Mouse (Mus musculus) thymus, adult 2 months (tissue): ENCODE results near the gene Supt3. TPM values are rescaled to one million over a fixed set of nuclear protein-coding genes. Genes with fewer than 3 reads are reported as not detected.

Experiments
- DNase-seq: peaks from one replicate; pipeline ENCODE4 v3.0.0; 2021
- H3K27ac ChIP-seq: fragments of 200-500 bp; 2 replicates; pipeline ENCODE4 v1.5.1; 2012; ENCODE audit warnings: low read length, control low read depth; ENCODE audit not compliant: control insufficient read depth, insufficient read depth
- H3K27me3 ChIP-seq: fragments of 200-500 bp; 2 replicates; pipeline ENCODE4 v1.6.1; 2012; ENCODE audit warnings: mild to moderate bottlenecking, low read length, moderate library complexity, mixed read lengths; ENCODE audit not compliant: control insufficient read depth, insufficient read depth
- H3K36me3 ChIP-seq: fragments of 200-500 bp; 2 replicates; pipeline ENCODE4 v1.6.1; 2012; ENCODE audit warnings: mild to moderate bottlenecking, low read length, moderate library complexity; ENCODE audit not compliant: control insufficient read depth, insufficient read depth
- H3K4me1 ChIP-seq: fragments of 200-500 bp; replicated peaks from 2 replicates; pipeline ENCODE4 v1.6.1; 2012; ENCODE audit warnings: low read length; ENCODE audit not compliant: control insufficient read depth, insufficient read depth
- H3K4me3 ChIP-seq: fragments of 200-500 bp; 2 replicates; pipeline ENCODE4 v1.5.1; 2012; ENCODE audit warnings: mild to moderate bottlenecking, low read length, control low read depth, moderate library complexity; ENCODE audit not compliant: control insufficient read depth, insufficient read depth
- CTCF ChIP-seq: fragments of 200-500 bp; IDR thresholded peaks from 2 replicates; pipeline ENCODE4 v1.5.1; 2012; ENCODE audit warnings: mild to moderate bottlenecking, control low read depth, low read length, moderate library complexity, borderline replicate concordance; ENCODE audit not compliant: control insufficient read depth, poor library complexity, insufficient read depth; ENCODE audit errors: extremely low read depth
- POLR2A ChIP-seq: fragments of 200-500 bp; IDR thresholded peaks from 2 replicates; pipeline ENCODE4 v1.6.1; 2012; ENCODE audit warnings: mild to moderate bottlenecking, low read length, control low read depth, moderate library complexity; ENCODE audit not compliant: control insufficient read depth, poor library complexity, insufficient read depth; ENCODE audit errors: extremely low read depth
- WGBS: fragments of 180-500 bp; shearing (Covaris S2); methylation state at CpG from one replicate; pipeline ENCODE4 v1.1.7; 2018; 5-methylcytosine and 5-hydroxymethylcytosine counted together
- polyA plus RNA-seq: library from polyadenylated mRNA; depleted of rRNA; stranded (reverse); fragments of >200 nt; gene quantifications from 2 replicates; pipeline ENCODE4 v1.2.3, GENCODE M21; 2012

The Supt3 gene
- polyA plus RNA-seq, 1 experiment = 4.8 TPM

DNA sequence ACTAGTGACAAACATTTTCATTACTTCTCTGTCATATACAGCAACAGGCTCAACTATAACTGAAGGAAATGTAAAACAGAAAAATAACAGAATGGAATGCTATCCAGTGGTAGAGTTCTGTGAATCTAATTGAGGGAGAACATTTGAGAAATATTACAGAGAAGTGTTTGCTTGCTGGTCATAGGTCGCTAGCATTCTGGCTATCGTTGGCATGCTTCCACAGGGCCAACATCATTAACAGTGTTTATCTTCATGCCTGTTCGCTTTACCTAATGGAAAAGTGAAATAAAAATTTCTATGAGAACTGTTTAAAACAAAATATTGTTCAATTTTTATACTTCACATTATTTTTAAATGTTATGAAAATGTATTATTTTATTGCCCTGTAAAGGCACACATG lies 290.5 kb downstream of the Supt3 start:
- 95% methylated on average over 3 of the region's 3 CpGs for WGBS
- no peak for TF ChIP-seq CTCF
- TF ChIP-seq POLR2A = no peak
- Histone ChIP-seq H3K27me3 (no peaks in the 10 kb centered on the region), H3K4me1 (no peaks in the 10 kb centered on the region), H3K27ac (no peak overlapping the region), H3K36me3 (no peaks in the 10 kb centered on the region), H3K4me3 (no peak overlapping the region)
- no peak for DNase-seq

- no peak for DNase-seq
- TF ChIP-seq CTCF = no peak
- TF ChIP-seq POLR2A = no peak
- no peak overlapping the region for H3K4me3 ChIP-seq
- H3K36me3 ChIP-seq = no peaks in the 10 kb centered on the region
- no peak overlapping the region for H3K27ac ChIP-seq
- H3K4me1 ChIP-seq = no peaks in the 10 kb centered on the region
- H3K27me3 ChIP-seq = no peaks in the 10 kb centered on the region
- 97% methylated on average over 7 of the region's 7 CpGs for WGBS
Observed at GRCm38 (mm10) chr17:45068321-45068720, 291.4 kb downstream of the Supt3 start.

DNA sequence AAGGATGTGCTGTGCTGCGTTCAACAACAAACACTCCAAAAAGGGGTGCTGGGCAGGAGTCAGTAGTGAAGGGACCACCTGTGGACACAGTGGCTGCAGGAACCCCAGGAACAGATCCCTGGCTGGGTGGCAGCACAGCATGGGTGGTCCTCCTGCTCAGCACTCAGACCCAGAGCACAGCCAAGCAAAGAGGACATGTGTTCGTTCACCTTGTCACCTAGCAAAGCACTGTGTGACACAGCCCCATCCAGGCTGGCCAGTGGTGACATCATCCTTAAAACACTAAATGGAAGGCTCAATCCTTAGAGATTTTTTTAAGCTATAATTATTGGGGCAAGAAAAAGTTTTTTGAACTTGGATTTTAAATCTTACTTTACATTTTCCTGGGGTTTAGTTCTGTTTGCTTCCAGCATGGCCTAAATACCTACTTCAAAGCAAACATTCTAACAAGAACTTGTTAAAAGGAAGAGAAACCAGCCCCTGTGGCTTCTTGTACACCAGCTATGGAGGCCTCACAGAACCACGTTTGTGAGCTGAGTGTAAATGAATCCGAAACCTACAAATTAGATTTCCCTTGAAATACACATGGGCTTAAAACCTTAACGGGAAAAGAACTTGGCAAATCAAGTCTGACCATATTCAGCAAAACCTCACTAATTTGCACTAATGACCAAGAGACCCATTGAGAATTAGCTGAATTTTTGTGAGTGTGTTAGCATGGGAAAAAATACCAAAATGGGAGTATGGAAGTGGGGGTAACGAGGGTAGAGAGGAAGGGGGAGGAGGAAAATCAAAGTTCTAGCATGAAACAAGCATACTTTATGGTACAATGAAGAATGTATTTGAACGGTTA lies 295.8 kb downstream of the Supt3 start:
- H3K27ac ChIP-seq = no peak overlapping the region
- no peaks in the 10 kb centered on the region for H3K4me1 ChIP-seq
- H3K4me3 ChIP-seq = no peak overlapping the region
- 83% methylated on average over 7 of the region's 7 CpGs for WGBS
- no peaks in the 10 kb centered on the region for H3K27me3 ChIP-seq
- DNase-seq = no peak
- H3K36me3 ChIP-seq = no peaks in the 10 kb centered on the region
- TF ChIP-seq POLR2A (no peak), CTCF (no peak)

DNA sequence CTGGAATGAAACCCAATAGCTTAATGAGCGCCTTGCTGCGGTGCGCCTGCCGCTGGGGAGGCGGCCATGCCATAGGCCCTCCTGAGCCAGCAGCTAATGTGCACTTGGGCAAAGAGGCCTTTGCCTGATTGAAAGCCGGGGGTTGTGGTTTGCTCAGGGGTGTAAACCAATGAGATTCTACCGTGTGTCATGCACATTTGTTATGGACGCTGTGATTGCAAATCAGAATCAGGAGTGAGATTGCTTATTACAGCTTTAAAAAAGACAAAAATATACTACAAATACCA lies 296.3 kb downstream of the Supt3 start:
- Histone ChIP-seq H3K36me3 (no peaks in the 10 kb centered on the region), H3K4me1 (no peaks in the 10 kb centered on the region), H3K27ac (no peak overlapping the region), H3K4me3 (no peak overlapping the region), H3K27me3 (no peaks in the 10 kb centered on the region)
- TF ChIP-seq CTCF (no peak), POLR2A (no peak)
- 93% methylated on average over 8 of the region's 8 CpGs for WGBS
- DNase-seq = no peak

DNA sequence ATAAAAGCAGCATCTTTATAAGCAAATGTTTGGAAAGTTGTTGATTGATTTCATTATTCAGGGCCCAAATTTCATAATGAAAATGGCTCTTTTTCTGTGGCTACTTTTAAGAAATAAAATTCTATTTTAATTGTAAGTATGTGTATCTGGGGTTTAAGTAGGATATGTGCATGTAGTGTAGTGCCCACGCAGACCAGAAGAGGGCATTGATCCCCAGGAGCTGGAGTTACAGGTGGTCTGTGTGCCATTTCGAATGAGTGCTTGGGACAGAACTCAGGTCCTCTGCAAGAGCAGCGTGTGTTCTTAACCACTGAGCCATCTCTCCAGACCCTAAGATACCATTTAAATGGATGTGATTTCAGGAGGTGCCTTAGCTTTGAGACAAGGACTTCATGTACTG lies 296.8 kb downstream of the Supt3 start:
- peak; percentile 30 for DNase-seq
- no peak for TF ChIP-seq POLR2A
- no peak for TF ChIP-seq CTCF
- no peaks in the 10 kb centered on the region for H3K27me3 ChIP-seq
- WGBS = 98% methylated on average over 3 of the region's 3 CpGs
- no peak overlapping the region for H3K4me3 ChIP-seq
- no peaks in the 10 kb centered on the region for H3K4me1 ChIP-seq
- no peak overlapping the region for H3K27ac ChIP-seq
- H3K36me3 ChIP-seq = no peaks in the 10 kb centered on the region

- no peak overlapping the region for H3K27ac ChIP-seq
- no peak overlapping the region for H3K4me3 ChIP-seq
- no peaks in the 10 kb centered on the region for H3K27me3 ChIP-seq
- 98% methylated on average over 4 of the region's 4 CpGs for WGBS
- DNase-seq = no peak
- no peaks in the 10 kb centered on the region for H3K4me1 ChIP-seq
- no peaks in the 10 kb centered on the region for H3K36me3 ChIP-seq
- TF ChIP-seq POLR2A (no peak), CTCF (no peak)
Observed at GRCm38 (mm10) chr17:45076951-45077350, 300.0 kb downstream of the Supt3 start.
